Mouse (Mus musculus): ENCODE measurements around the gene Zdhhc13. TPM values are rescaled to one million over a fixed set of nuclear protein-coding genes. Genes with fewer than 3 reads are reported as not detected.

Gene Zdhhc13
- polyA plus RNA-seq, 1 experiment from 2014 or later: 41.1 TPM

DNA sequence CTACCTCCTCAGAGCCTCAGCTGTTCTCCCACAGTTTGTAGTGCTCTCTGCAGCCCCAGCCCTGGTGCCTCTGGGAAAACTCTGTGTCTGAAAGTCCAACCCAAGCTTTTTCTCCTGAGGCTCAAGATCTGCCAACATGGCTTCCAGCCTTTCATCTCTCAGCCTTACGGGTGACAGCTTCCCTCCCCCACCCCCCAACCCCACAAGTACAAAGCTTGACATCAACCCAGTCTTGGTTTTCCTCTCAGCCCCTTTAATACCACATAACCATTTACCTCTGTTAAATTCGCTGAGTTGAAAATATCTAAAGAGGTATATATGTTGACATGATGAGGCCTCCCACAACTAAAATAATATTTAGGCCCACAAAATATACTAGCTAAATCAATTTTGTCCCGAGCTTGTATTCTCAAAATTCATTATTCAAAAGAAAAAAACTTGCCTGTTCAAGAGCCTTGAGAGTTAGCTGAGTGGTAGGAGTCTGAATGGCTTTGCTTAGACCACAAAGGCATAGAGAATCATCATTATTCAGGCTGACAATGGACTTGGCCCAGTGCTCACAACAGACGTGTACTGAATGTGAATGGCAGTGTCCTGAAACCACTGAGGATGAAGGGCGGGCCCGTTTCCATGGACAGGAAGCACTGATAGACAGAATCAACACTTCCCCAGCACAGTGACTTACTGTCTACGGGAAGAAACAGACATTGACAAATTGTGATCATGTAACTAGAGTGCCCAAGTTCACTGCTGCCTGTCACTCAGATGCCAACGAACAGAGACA is 10.9 kb upstream of the Zdhhc13 start:
- Histone ChIP-seq H3K4me2 (ENCODE audit: low read depth, low read length) (no peak overlapping the region), H3K27ac (ENCODE audit: low read length) (no peak overlapping the region), H3K27me3 (replicated peaks; ENCODE audit: control insufficient read depth, insufficient read depth, low read length) (no peaks in the 10 kb centered on the region), H3K4me3 (ENCODE audit: low read length) (no peak overlapping the region), H3K4me1 (ENCODE audit: control insufficient read depth, insufficient read depth, low read length) (no peaks in the 10 kb centered on the region), H3K9ac (ENCODE audit: low read depth, low read length) (no peak overlapping the region), H3K9me3 (ENCODE audit: control insufficient read depth, low read length) (no peaks in the 10 kb centered on the region), H3K36me3 (ENCODE audit: control insufficient read depth, insufficient read depth, low read length) (no peaks in the 10 kb centered on the region)
- WGBS: 67% methylated on average over 8 of the region's 8 CpGs
- no peak for ATAC-seq

DNA sequence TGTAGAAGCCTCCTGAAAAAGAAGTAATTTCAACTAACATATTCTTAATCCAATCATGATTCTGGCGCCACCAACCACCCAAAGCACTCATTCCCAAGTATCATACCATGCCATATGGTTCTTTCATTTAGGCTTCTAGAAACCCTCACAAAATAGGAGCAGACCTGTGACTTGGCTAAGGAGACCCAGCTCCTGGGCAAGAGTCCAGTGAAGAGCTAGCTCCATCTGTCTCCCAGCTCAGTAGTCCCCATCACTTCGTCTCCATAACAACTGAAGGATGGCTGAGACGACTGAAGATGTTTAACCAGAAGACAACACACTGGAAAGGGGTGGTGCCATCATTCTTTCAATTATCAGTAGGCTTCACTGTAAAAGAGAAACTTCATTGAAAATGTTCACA is 9.7 kb upstream of the Zdhhc13 start:
- no peaks in the 10 kb centered on the region for H3K36me3 ChIP-seq (ENCODE audit: control insufficient read depth, insufficient read depth, low read length)
- no peak for ATAC-seq
- 67% methylated on average over 3 of the region's 3 CpGs for WGBS

DNA sequence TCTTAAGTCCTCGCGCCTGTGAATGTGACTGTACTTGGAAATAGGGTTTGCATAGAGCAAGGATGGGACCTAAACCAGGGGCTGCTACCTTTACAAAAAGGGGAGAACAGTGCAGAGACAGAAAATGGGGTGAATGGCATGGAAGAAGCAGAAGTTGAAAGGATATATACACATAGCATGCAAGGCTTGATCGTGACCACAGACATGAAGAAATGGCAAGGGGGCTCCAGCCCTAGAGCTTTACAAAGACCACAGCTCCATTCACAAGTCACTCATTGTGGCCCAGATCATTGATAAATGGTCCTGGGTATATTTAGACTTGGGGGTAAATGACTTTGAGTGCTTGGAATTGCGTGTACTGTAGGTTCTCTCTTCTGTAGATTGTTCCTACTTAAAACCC is 6.4 kb upstream of the Zdhhc13 start:
- 86% methylated on average over 4 of the region's 4 CpGs for WGBS
- Histone ChIP-seq H3K4me1 (ENCODE audit: control insufficient read depth, insufficient read depth, low read length) (no peaks in the 10 kb centered on the region), H3K9me3 (ENCODE audit: control insufficient read depth, low read length) (no peaks in the 10 kb centered on the region), H3K4me2 (ENCODE audit: low read depth, low read length) (no peak overlapping the region), H3K27me3 (replicated peaks; ENCODE audit: control insufficient read depth, insufficient read depth, low read length) (no peaks in the 10 kb centered on the region), H3K27ac (ENCODE audit: low read length) (no peak overlapping the region), H3K36me3 (ENCODE audit: control insufficient read depth, insufficient read depth, low read length) (no peaks in the 10 kb centered on the region), H3K9ac (ENCODE audit: low read depth, low read length) (no peak overlapping the region), H3K4me3 (ENCODE audit: low read length) (no peak overlapping the region)
- ATAC-seq: no peak

More for the DNA sequence above, 9.7 kb upstream of the Zdhhc13 start:
- Histone ChIP-seq H3K4me2 (ENCODE audit: low read depth, low read length) (no peak overlapping the region), H3K9me3 (ENCODE audit: control insufficient read depth, low read length) (no peaks in the 10 kb centered on the region), H3K27ac (ENCODE audit: low read length) (no peak overlapping the region), H3K27me3 (replicated peaks; ENCODE audit: control insufficient read depth, insufficient read depth, low read length) (no peaks in the 10 kb centered on the region), H3K4me3 (ENCODE audit: low read length) (no peak overlapping the region), H3K4me1 (ENCODE audit: control insufficient read depth, insufficient read depth, low read length) (no peaks in the 10 kb centered on the region), H3K9ac (ENCODE audit: low read depth, low read length) (no peak overlapping the region)

DNA sequence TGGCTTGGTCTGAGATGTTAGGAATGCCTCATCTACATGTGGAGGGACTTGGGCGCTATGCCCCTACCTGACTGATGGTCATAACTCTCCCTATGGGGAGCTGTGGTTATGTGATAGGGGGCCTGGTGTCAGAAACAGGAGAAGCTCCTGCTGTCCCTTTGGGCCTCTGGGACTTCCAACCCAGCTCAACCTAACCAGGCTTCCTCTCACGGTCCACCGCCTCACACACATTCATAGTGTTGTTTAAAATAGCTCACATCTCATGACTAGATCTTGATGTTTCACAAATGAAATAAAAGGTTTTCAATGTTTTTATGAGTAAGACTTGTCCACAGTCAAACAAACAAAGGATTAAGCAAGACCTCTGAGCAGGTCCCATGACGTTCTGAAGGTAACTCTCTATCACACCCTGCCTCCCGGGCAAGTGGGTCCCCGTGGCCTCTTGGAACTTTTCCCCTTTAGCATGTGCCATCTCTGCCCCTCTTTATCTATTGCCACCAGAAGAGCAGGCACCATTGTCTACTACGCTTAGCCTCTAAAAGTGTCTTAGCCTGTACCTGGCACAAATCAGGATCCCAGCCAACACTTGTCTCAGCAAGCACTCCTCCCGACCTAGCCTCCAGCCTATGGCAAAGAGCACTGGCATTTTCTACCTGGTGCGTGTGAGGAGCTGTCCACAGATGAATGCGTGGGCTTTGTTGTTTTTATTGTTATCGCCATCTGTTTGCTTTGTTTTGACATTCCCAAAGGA is 3.9 kb upstream of the Zdhhc13 start:
- WGBS: 78% methylated on average over 11 of the region's 11 CpGs
- no peak overlapping the region for H3K9ac ChIP-seq (ENCODE audit: low read depth, low read length)

DNA sequence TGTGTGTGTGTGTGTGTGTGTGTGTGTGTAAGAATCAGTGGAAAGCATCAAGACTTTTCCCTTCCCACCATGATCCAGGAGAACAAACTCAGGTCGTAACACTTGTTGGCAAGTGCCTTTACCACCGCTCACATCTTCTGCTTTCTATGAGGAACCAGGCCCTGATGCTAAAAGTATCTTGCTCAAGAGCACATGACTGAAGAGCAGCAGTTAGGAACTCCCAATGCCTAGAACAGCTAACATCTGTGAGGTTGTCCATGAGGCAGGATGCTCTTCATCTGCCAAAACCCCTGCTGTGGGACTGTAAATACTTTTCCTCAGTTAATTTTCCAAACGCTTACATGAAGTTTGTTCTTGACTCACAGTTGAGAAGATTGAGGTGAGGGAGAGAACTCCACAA is 455 bp upstream of the Zdhhc13 start:
- Histone ChIP-seq H3K4me1 (ENCODE audit: control insufficient read depth, insufficient read depth, low read length) (no peaks in the 10 kb centered on the region; the same call in 1 of the 2 replicates), H3K9me3 (ENCODE audit: control insufficient read depth, low read length) (no peaks in the 10 kb centered on the region), H3K27me3 (replicated peaks; ENCODE audit: control insufficient read depth, insufficient read depth, low read length) (no peaks in the 10 kb centered on the region), H3K27ac (ENCODE audit: low read length) (no peak overlapping the region; the same call in 1 of the 2 replicates), H3K4me3 (ENCODE audit: low read length) (peak overlapping the region; percentile 92), H3K9ac (ENCODE audit: low read depth, low read length) (no peak overlapping the region), H3K4me2 (ENCODE audit: low read depth, low read length) (peak overlapping the region; percentile 81), H3K36me3 (ENCODE audit: control insufficient read depth, insufficient read depth, low read length) (no peaks in the 10 kb centered on the region)
- 61% methylated on average over 3 of the region's 3 CpGs for WGBS
- ATAC-seq: peak; percentile 12; the same call in 1 of the 2 replicates

More for the DNA sequence above, 3.9 kb upstream of the Zdhhc13 start:
- Histone ChIP-seq H3K27me3 (replicated peaks; ENCODE audit: control insufficient read depth, insufficient read depth, low read length) (no peaks in the 10 kb centered on the region), H3K9me3 (ENCODE audit: control insufficient read depth, low read length) (no peaks in the 10 kb centered on the region), H3K4me2 (ENCODE audit: low read depth, low read length) (no peak overlapping the region), H3K4me1 (ENCODE audit: control insufficient read depth, insufficient read depth, low read length) (no peaks in the 10 kb centered on the region; the same call in 1 of the 2 replicates), H3K4me3 (ENCODE audit: low read length) (no peak overlapping the region), H3K27ac (ENCODE audit: low read length) (no peak overlapping the region), H3K36me3 (ENCODE audit: control insufficient read depth, insufficient read depth, low read length) (no peaks in the 10 kb centered on the region)
- no peak for ATAC-seq

DNA sequence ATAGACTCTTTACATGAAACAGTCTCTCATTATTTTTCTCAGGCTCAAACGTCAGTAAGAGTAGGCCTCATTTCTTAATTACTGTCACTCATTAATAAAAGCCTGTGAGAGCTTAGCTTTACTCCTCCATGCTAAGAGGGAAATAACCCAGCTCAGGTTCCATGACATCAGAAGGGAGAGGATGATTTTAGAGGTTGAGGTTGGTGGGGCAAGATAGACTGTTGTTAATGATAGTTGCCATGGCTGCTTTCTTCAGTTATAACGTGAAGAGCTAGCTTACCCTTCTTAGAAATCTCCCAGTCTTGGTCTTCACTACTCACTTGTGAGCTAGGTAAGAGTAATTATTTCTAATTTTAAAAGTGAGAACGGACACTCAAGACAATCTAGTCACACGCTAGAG is 1.3 kb downstream of the Zdhhc13 start:
- H3K4me1 ChIP-seq (ENCODE audit: control insufficient read depth, insufficient read depth, low read length): no peaks in the 10 kb centered on the region; the same call in 1 of the 2 replicates
- H3K9me3 ChIP-seq (ENCODE audit: control insufficient read depth, low read length): no peaks in the 10 kb centered on the region
- H3K27me3 ChIP-seq (replicated peaks; ENCODE audit: control insufficient read depth, insufficient read depth, low read length): no peaks in the 10 kb centered on the region
- 0 out of 2 replicates have a peak overlapping the region, but pooled peaks have one; percentile 24 for H3K27ac ChIP-seq (ENCODE audit: low read length)
- no peak overlapping the region for H3K9ac ChIP-seq (ENCODE audit: low read depth, low read length)
- WGBS: 56% methylated on average over 4 of the region's 4 CpGs
- H3K4me2 ChIP-seq (ENCODE audit: low read depth, low read length): peak overlapping the region; percentile 81
- H3K36me3 ChIP-seq (ENCODE audit: control insufficient read depth, insufficient read depth, low read length): no peaks in the 10 kb centered on the region
- ATAC-seq: no peak
- peak overlapping the region; percentile 5 for H3K4me3 ChIP-seq (ENCODE audit: low read length)

DNA sequence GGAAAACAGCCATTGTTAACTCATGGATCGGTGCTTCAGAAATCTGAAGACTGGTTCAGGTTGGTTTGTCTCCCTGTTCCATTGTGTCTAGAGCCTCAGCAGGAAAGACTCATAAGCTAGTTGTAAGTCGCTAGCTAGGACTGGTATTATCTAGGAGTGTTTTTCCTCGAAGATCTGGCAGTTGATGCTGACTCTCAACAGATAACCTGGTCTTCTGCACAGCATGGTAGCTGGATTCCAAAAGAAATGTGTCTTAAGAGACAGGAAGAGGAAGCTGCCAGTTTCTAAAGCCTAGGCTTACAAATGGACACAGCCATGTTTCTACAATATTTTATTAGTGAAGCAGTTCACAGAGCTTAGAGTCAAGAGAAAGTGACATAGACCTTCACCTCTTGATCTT is 2.6 kb downstream of the Zdhhc13 start:
- no peak overlapping the region for H3K4me2 ChIP-seq (ENCODE audit: low read depth, low read length)
- H3K27ac ChIP-seq (ENCODE audit: low read length): no peak overlapping the region
- no peaks in the 10 kb centered on the region for H3K36me3 ChIP-seq (ENCODE audit: control insufficient read depth, insufficient read depth, low read length)
- H3K9ac ChIP-seq (ENCODE audit: low read depth, low read length): no peak overlapping the region
- ATAC-seq: no peak
- 81% methylated on average over 3 of the region's 3 CpGs for WGBS
- no peaks in the 10 kb centered on the region for H3K27me3 ChIP-seq (replicated peaks; ENCODE audit: control insufficient read depth, insufficient read depth, low read length)
- H3K9me3 ChIP-seq (ENCODE audit: control insufficient read depth, low read length): no peaks in the 10 kb centered on the region
- no peak overlapping the region for H3K4me3 ChIP-seq (ENCODE audit: low read length)
- no peaks in the 10 kb centered on the region; the same call in 1 of the 2 replicates for H3K4me1 ChIP-seq (ENCODE audit: control insufficient read depth, insufficient read depth, low read length)

GRCm38 (mm10) chr7:48795130-48795529 is 6.3 kb downstream of the Zdhhc13 start:
- 76% methylated on average over 3 of the region's 3 CpGs for WGBS
- no peak for ATAC-seq
- H3K9me3 ChIP-seq (ENCODE audit: control insufficient read depth, low read length): no peaks in the 10 kb centered on the region
- H3K4me3 ChIP-seq (ENCODE audit: low read length): no peak overlapping the region
- no peak overlapping the region for H3K9ac ChIP-seq (ENCODE audit: low read depth, low read length)
- H3K4me2 ChIP-seq (ENCODE audit: low read depth, low read length): no peak overlapping the region
- no peak overlapping the region for H3K27ac ChIP-seq (ENCODE audit: low read length)
- no peaks in the 10 kb centered on the region for H3K27me3 ChIP-seq (replicated peaks; ENCODE audit: control insufficient read depth, insufficient read depth, low read length)
- H3K4me1 ChIP-seq (ENCODE audit: control insufficient read depth, insufficient read depth, low read length): no peaks in the 10 kb centered on the region
- no peaks in the 10 kb centered on the region for H3K36me3 ChIP-seq (ENCODE audit: control insufficient read depth, insufficient read depth, low read length)

- H3K9ac ChIP-seq (ENCODE audit: low read depth, low read length): no peak overlapping the region
- ATAC-seq: no peak
- no peak overlapping the region for H3K4me2 ChIP-seq (ENCODE audit: low read depth, low read length)
- no peaks in the 10 kb centered on the region for H3K9me3 ChIP-seq (ENCODE audit: control insufficient read depth, low read length)
- no peaks in the 10 kb centered on the region for H3K27me3 ChIP-seq (replicated peaks; ENCODE audit: control insufficient read depth, insufficient read depth, low read length)
- no peak overlapping the region for H3K4me3 ChIP-seq (ENCODE audit: low read length)
- 90% methylated on average over 7 of the region's 7 CpGs for WGBS
- no peaks in the 10 kb centered on the region for H3K4me1 ChIP-seq (ENCODE audit: control insufficient read depth, insufficient read depth, low read length)
- H3K27ac ChIP-seq (ENCODE audit: low read length): no peak overlapping the region
- peaks cover 6% of the 10 kb centered on the region; the same call in 1 of the 2 replicates for H3K36me3 ChIP-seq (ENCODE audit: control insufficient read depth, insufficient read depth, low read length)
Observed at GRCm38 (mm10) chr7:48803381-48803780, 14.6 kb downstream of the Zdhhc13 start.
